Mouse (Mus musculus) G1E (cell line): ENCODE data around the gene Masp2.

Experiments
- CTCF ChIP-seq: IDR thresholded peaks from 2 replicates; pipeline ENCODE4 v1.5.1; 2012; ENCODE audit warnings: low read depth, low read length, inconsistent platforms, mixed read lengths
- GATA1 ChIP-seq: IDR thresholded peaks from 2 replicates; pipeline ENCODE4 v1.6.1; 2012; ENCODE audit warnings: borderline replicate concordance, low read length, inconsistent platforms, mixed read lengths
- GATA2 ChIP-seq: IDR thresholded peaks from 2 replicates; pipeline ENCODE4 v1.6.1; 2012; ENCODE audit warnings: low read depth, low read length, inconsistent platforms, borderline replicate concordance
- POLR2AphosphoS5 ChIP-seq: IDR thresholded peaks from 2 replicates; pipeline ENCODE4 v1.6.1; 2012; ENCODE audit warnings: low read depth, low read length, inconsistent platforms; ENCODE audit not compliant: insufficient replicate concordance
- TAL1 ChIP-seq: conservative IDR thresholded peaks from 2 replicates; pipeline ENCODE4 v1.6.1; 2012; ENCODE audit warnings: low read depth, low read length, inconsistent platforms, mixed read lengths

DNA sequence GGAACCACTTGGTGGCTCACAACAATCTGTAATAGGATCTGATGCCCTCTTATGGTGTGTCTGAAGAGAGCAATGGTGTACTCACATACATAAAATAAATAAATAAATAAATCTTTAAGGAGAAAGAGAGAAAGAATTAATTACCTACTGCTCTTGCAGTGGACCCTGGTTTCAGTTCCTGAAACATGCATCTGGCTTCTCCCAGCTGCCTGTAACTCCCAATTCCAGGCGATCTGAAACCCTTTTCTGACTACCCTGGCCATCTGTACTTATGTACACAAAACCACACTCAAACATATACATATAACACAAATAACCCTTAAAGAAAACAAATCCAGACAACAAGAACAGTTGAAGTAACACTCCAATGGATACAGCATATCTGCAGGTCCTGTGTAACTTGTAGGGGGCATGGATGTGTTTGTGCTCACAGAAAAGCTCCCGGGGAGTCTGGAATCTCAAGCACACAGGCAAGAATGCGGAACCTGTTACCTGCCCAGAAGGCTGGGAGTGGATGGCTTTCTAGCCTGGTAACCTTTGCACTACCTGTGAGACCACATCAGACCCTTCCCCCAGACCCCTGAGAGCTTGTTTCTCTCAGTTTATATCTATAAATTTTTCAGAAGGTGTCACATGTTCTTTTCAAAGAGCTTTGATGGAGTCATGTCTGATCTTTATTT lies 29.8 kb downstream of the Masp2 start:
- TF ChIP-seq GATA1, result no peak
- TF ChIP-seq CTCF, result no peak
- no peak for TF ChIP-seq GATA2
- TF ChIP-seq POLR2AphosphoS5, result no peak
- TF ChIP-seq TAL1, result no peak
